Mouse (Mus musculus): ENCODE results near the gene Fbxo7. TPM values are rescaled to one million over a fixed set of nuclear protein-coding genes. Genes with fewer than 3 reads are reported as not detected.

The Fbxo7 gene
- 13.3 and 14.8 TPM in 2 replicates for polyA plus RNA-seq (2015; fragmentation: Nextera tagmentation; extraction: Ambion mirVana)

DNA sequence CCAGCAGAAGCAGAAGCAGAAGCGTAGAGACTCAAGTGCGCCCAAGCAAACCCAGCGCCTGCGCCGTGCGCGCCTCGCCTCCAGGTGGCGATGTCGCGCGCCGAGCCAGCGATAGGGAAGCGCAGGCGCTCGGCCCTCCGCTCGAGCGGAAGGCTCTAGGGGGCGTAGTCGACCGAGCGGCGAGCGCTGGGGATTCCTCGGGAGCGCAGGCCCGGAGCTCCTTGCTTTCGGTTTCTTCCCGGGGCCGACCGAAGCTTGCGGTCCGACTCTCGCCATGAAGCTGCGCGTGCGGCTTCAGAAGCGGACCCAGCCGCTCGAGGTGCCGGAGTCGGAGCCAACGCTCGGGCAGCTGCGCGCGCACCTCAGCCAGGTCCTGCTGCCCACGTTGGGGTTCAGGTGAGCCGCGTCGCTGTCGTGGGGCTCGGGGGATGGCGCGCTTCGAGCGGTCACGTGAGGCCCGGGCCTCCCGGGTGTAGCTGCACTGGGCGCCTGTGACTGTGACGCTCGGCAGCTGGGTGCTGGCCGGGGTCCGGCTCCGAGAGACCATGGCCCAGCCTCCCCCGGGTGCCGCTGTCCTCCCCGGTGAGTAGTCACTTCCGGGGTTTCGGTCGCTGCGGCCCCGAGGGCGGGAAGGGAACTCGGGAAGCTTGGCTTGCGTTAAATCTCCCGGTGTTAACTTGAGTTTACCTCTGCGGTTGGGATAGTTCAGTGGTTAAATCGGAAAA is at the start of gene Fbxo7:
Fbxo7 (plus strand) TSS at position 224 of the 725 bp plus-strand sequence.
- Histone ChIP-seq H3K9me3 (replicated peaks) (no peaks in the 10 kb centered on the region), H3K27me3 (no peaks in the 10 kb centered on the region), H3K4me1 (peaks cover 6% of the 10 kb centered on the region; the same call in 1 of the 2 replicates), H3K4me3 (peak within 1 kb of the TSS; percentile 76), H3K9ac (peak within 1 kb of the TSS; percentile 82), H3K27ac (peak within 1 kb of the TSS; percentile 78), H3K36me3 (ENCODE audit: poor library complexity, severe bottlenecking) (no peaks in the 10 kb centered on the region), H3K4me2 (peak within 1 kb of the TSS; percentile 71)
- under 1% methylated on average over 75 of the region's 82 CpGs for WGBS
- ATAC-seq, result peak; percentile 99

DNA sequence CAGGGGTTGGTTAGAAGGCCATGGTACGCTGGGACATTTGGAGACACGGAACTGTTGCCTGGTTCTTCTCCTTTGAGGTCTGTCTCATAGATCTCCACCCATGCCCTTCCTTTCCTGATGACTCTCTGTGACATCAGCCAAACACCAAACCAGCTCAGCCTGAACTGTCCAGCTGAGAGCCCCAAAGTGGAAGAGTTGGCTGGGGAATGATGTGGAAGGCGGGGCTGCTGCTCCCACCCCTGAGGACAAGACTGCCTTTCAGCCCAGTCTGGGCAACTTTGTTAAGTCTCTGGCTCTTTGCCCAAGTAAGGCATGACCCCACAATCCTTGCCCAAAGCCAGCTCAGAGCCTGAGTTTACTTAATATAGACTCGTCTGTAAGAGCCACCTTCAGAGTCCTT is 48.9 kb upstream of the Fbxo7 start:
- no peaks in the 10 kb centered on the region for H3K36me3 ChIP-seq (ENCODE audit: poor library complexity, severe bottlenecking)
- no peaks in the 10 kb centered on the region for H3K27me3 ChIP-seq
- no peak overlapping the region for H3K9ac ChIP-seq
- 79% methylated on average over 4 of the region's 4 CpGs for WGBS
- ATAC-seq, result no peak
- H3K4me3 ChIP-seq, result no peak overlapping the region
- peaks cover 9% of the 10 kb centered on the region; the same call in 1 of the 2 replicates for H3K9me3 ChIP-seq (replicated peaks)
- no peak overlapping the region for H3K27ac ChIP-seq
- H3K4me2 ChIP-seq, result no peak overlapping the region
- H3K4me1 ChIP-seq, result no peaks in the 10 kb centered on the region

DNA sequence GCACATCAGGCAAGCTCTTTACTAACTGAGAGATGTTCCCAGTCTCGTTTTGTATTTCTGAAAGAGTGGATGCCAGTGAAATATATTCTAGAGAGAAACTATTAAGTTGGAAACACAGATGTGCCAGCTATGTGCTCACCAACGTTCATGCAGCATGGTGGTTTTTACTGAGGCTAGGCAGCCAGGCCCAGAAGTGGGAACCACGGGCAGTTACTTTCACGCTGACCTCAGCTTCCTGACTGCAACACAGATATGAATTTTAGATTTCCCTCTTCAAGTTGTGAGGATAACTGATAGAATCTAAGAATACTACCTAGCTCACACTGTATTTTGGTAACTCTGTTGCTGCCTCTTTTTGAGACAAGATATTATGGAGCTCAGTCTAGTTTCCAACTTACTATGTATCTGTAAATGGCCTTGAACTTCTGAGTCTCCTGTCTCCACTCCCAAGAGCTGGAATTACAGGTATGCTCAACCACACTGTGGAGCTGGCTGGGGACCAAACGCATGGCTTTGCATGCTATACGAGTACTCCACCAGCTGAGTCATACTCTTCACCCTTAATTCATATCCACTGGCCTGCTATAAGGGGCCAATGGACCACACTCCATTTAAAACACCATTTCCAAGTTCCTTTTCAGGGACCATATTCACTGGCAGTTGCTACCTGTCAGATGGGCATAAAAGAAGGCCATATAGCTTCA is 32.2 kb upstream of the Fbxo7 start:
- ATAC-seq, result no peak
- Histone ChIP-seq H3K9me3 (replicated peaks) (no peaks in the 10 kb centered on the region), H3K36me3 (ENCODE audit: poor library complexity, severe bottlenecking) (no peaks in the 10 kb centered on the region), H3K4me2 (no peak overlapping the region), H3K4me3 (no peak overlapping the region), H3K4me1 (no peaks in the 10 kb centered on the region), H3K27me3 (no peaks in the 10 kb centered on the region), H3K27ac (no peak overlapping the region), H3K9ac (no peak overlapping the region)
- 88% methylated on average over 6 of the region's 6 CpGs for WGBS

DNA sequence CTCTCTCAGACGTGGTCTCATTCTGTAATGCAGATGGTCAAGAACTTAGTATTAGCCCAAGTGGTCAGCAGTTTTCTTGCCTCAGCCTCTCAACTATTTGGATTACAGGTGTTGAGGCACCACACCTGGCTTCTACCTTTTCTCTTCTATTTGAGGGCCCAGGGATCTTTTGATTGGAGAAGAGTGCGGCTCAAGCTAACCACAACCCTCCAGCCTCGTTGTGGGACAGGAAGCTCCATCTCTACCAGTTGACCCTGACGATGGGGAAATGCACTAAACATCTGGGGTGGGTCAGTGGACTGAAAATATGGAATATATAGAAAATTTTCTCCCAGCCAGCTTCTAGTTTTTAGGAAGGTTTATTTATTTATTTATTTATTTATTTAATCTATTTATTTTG is 29.4 kb upstream of the Fbxo7 start:
- H3K4me3 ChIP-seq, result no peak overlapping the region
- H3K9me3 ChIP-seq (replicated peaks), result no peaks in the 10 kb centered on the region
- H3K9ac ChIP-seq, result no peak overlapping the region
- no peak overlapping the region for H3K4me2 ChIP-seq
- no peak for ATAC-seq
- no peak overlapping the region for H3K27ac ChIP-seq
- WGBS, result 81% methylated on average over 4 of the region's 4 CpGs
- H3K36me3 ChIP-seq (ENCODE audit: poor library complexity, severe bottlenecking), result no peaks in the 10 kb centered on the region
- H3K27me3 ChIP-seq, result no peaks in the 10 kb centered on the region
- H3K4me1 ChIP-seq, result no peaks in the 10 kb centered on the region

DNA sequence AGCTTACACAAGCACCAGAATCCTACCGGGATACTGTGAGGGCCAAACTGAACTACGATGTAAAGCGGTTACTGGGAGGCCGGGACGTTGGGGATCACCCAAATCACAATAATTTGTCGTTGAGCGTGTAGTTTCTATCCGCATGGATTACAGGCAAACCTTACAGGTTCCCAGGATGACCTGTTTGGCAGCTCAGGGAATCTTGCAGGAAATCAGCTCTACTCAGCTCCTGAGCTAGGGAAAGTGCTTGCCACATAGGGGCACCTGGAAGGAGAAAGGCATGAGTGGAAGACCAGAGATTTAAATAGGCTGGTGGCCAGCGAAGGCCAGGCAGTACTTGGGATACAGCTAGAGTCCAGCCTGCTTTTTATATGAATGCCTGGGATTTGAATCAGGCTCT is 27.9 kb upstream of the Fbxo7 start:
- no peak overlapping the region for H3K27ac ChIP-seq
- WGBS, result 91% methylated on average over 9 of the region's 9 CpGs
- H3K4me3 ChIP-seq, result no peak overlapping the region
- H3K9ac ChIP-seq, result no peak overlapping the region
- no peak overlapping the region for H3K4me2 ChIP-seq
- H3K27me3 ChIP-seq, result no peaks in the 10 kb centered on the region
- no peaks in the 10 kb centered on the region for H3K9me3 ChIP-seq (replicated peaks)
- H3K4me1 ChIP-seq, result no peaks in the 10 kb centered on the region
- no peak for ATAC-seq
- no peaks in the 10 kb centered on the region for H3K36me3 ChIP-seq (ENCODE audit: poor library complexity, severe bottlenecking)

DNA sequence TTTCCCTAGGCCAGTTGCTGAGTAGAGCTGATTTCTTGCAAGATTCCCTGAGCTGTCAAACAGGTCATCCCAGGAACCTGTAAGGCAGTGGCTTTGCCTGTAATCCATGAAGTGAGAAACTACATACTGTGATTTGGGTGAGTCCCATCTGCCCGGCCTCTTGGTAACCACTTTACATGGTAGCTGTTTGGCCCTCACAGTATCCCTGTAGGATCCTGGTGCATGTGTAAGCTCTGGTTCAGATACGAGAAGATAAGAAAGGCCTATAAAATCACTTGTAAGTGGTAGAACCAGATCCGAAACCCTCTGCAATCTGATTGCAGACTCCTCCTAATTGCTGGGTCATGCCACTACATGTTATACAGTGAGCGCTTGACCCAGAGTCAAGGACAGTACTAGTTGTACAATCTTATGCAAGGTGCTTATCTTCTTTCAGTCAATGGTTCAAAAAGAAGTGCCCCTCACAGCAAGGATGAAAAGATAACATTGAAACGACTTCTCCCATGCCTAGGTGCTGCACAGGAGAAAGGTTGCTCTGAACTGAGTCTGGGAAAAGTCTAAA is 27.1 kb upstream of the Fbxo7 start:
- ATAC-seq, result no peak
- 88% methylated on average over 5 of the region's 5 CpGs for WGBS
- H3K4me2 ChIP-seq, result no peak overlapping the region

DNA sequence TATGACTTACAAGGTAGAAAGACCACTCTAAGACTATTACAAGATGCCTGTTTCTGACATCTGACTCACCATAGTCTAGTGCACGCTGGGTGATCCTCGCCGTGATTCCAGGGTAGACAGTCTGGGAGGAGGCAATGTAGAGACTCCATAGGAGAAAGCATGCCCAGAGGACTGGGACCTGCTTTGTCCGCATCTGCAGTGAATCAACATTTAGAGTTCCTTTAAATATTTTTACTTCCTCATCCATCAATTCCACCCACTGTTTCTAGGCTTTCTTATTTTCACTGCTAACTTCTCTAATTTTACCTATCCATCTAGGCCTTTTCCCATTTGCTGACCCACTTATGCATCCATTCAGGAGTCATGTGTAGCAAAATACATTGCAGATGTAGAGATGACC is 21.3 kb upstream of the Fbxo7 start:
- H3K4me2 ChIP-seq, result no peak overlapping the region
- no peak for ATAC-seq
- 94% methylated on average over 4 of the region's 4 CpGs for WGBS
- no peak overlapping the region for H3K27ac ChIP-seq
- H3K4me3 ChIP-seq, result no peak overlapping the region
- no peaks in the 10 kb centered on the region for H3K4me1 ChIP-seq
- no peaks in the 10 kb centered on the region for H3K9me3 ChIP-seq (replicated peaks)
- H3K27me3 ChIP-seq, result no peaks in the 10 kb centered on the region
- no peaks in the 10 kb centered on the region for H3K36me3 ChIP-seq (ENCODE audit: poor library complexity, severe bottlenecking)
- H3K9ac ChIP-seq, result no peak overlapping the region

More for the DNA sequence above, 27.1 kb upstream of the Fbxo7 start:
- Histone ChIP-seq H3K27ac (no peak overlapping the region), H3K4me3 (no peak overlapping the region), H3K9ac (no peak overlapping the region), H3K27me3 (no peaks in the 10 kb centered on the region), H3K4me1 (no peaks in the 10 kb centered on the region), H3K9me3 (replicated peaks) (no peaks in the 10 kb centered on the region), H3K36me3 (ENCODE audit: poor library complexity, severe bottlenecking) (no peaks in the 10 kb centered on the region)

DNA sequence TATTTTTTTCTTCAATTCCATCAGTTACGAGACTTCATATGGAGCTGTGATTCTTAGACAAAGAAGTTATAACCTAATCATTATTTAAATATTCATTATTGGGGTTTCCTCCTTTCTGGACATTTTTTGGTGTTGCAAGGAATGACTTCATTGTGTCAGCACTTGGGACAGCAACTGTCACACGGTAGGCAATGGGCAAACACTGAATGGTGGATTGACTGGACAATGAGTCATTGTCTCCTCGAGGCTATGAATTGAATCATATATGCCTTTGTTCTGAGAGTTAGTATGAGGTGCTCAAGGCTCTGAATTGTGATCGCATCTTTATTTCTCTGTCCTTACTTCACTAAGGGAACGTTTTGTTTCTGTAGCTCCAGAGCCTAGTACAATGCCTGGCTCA is 15.3 kb upstream of the Fbxo7 start:
- Histone ChIP-seq H3K36me3 (ENCODE audit: poor library complexity, severe bottlenecking) (no peaks in the 10 kb centered on the region), H3K4me3 (no peak overlapping the region), H3K27me3 (no peaks in the 10 kb centered on the region), H3K27ac (no peak overlapping the region), H3K9me3 (replicated peaks) (no peaks in the 10 kb centered on the region), H3K9ac (no peak overlapping the region), H3K4me1 (no peaks in the 10 kb centered on the region), H3K4me2 (no peak overlapping the region)
- WGBS, result 65% methylated on average over 5 of the region's 5 CpGs
- no peak for ATAC-seq

DNA sequence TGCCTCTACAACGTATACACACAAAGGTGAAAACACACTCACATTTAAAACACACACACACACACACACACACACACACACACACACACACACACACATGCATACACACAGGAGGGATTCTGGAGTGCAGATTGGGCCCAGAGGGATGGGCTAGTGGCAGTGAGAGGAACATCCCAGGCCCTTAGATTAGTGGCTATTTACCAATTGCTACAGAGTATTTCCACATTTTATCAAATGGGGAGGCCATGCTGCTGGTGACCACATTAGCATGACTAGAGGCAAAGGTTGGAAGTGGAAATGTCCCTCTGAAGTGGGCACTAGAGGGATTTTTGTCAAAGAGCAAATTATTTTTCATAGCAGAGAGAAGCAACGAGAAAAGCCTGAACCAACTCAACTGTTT is 12.1 kb upstream of the Fbxo7 start:
- Histone ChIP-seq H3K27me3 (no peaks in the 10 kb centered on the region), H3K27ac (no peak overlapping the region), H3K9me3 (replicated peaks) (no peaks in the 10 kb centered on the region), H3K9ac (no peak overlapping the region), H3K36me3 (ENCODE audit: poor library complexity, severe bottlenecking) (no peaks in the 10 kb centered on the region), H3K4me2 (no peak overlapping the region), H3K4me1 (no peaks in the 10 kb centered on the region), H3K4me3 (no peak overlapping the region)
- 83% methylated on average over 2 of the region's 2 CpGs for WGBS
- no peak for ATAC-seq

DNA sequence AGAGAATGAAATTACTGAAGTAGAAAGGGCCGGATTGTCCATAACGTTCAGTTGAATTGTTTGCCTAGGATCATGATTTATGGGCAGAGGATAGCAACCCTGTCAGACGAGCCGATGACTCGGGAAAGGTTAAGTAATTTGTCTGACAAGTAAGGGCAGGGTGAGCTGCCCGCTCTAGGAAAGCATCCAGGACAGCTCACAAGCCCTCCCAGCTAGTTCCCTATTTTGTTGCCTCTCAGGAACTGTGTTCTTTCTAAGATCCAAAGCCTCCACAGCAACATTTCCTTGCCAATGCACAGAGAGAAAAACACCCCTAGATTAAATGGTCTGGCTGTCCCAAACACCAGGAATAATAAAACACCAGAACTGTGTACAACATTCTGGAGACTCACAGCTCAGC is 11.1 kb upstream of the Fbxo7 start:
- Histone ChIP-seq H3K4me3 (no peak overlapping the region), H3K4me1 (no peaks in the 10 kb centered on the region), H3K36me3 (ENCODE audit: poor library complexity, severe bottlenecking) (no peaks in the 10 kb centered on the region), H3K9ac (no peak overlapping the region), H3K4me2 (no peak overlapping the region), H3K9me3 (replicated peaks) (no peaks in the 10 kb centered on the region), H3K27ac (no peak overlapping the region), H3K27me3 (no peaks in the 10 kb centered on the region)
- 87% methylated on average over 6 of the region's 6 CpGs for WGBS
- no peak for ATAC-seq

DNA sequence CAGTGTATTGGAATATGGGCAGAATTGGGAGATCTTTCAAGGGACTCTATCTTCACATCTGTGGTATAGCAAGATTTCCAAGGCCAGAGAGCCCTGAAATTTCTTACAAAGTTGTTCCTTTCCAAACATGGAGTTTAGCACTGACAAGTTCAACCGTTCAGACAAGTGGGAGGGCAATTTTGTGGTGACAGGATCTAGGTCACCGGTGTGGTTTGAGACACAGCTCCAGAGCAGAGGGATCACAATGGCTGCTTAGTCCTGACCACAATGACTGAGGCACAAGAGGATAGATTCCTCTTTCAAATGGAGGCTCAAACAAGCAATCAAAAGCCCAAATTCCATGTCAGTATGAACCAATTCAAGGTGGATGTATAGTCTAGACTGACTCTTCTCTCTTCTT is 10.6 kb upstream of the Fbxo7 start:
- no peaks in the 10 kb centered on the region for H3K9me3 ChIP-seq (replicated peaks)
- H3K4me1 ChIP-seq, result no peaks in the 10 kb centered on the region
- H3K27ac ChIP-seq, result no peak overlapping the region
- H3K9ac ChIP-seq, result no peak overlapping the region
- H3K27me3 ChIP-seq, result no peaks in the 10 kb centered on the region
- no peak overlapping the region for H3K4me3 ChIP-seq
- no peak overlapping the region for H3K4me2 ChIP-seq
- 92% methylated on average over 2 of the region's 2 CpGs for WGBS
- ATAC-seq, result no peak
- H3K36me3 ChIP-seq (ENCODE audit: poor library complexity, severe bottlenecking), result no peaks in the 10 kb centered on the region

DNA sequence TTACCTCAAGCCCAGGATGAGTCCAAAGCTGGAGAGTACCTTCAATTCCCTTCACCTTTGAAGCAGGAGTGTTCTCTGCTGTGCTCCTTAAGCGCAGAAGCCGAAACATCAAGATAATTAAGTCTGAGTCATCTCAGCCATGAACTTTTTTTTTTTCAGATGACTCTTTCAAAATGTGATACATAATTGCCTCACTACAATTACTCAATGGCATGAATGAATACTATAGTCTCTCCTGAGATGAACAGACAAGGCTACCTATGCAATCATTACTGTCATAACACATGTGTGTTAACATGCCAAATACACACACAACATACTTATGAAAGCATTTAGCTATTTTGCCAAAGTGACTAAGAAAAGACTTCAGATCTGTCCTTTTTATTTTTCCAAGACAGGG is 10.0 kb upstream of the Fbxo7 start, which contains the start of gene Bpifc:
Bpifc (minus strand) TSS at position 115 of the 400 bp plus-strand sequence.
- ATAC-seq, result no peak
- no peak within 1 kb of the TSS for H3K27ac ChIP-seq
- WGBS, result 92% methylated on average over 2 of the region's 2 CpGs

More for the DNA sequence above, 10.0 kb upstream of the Fbxo7 start, which contains the start of gene Bpifc:
- Histone ChIP-seq H3K4me3 (no peak within 1 kb of the TSS), H3K36me3 (ENCODE audit: poor library complexity, severe bottlenecking) (no peaks in the 10 kb centered on the region), H3K27me3 (no peaks in the 10 kb centered on the region), H3K4me2 (no peak within 1 kb of the TSS), H3K9me3 (replicated peaks) (no peaks in the 10 kb centered on the region), H3K4me1 (no peaks in the 10 kb centered on the region), H3K9ac (no peak within 1 kb of the TSS)
